Mouse (Mus musculus) hematopoietic stem cell, adult 5-6 weeks (primary cell): ENCODE results near the gene Eif2s3x. TPM values are rescaled to one million over a fixed set of nuclear protein-coding genes. Genes with fewer than 3 reads are reported as not detected.

Source experiments
- ATAC-seq, 2 experiments: fragments of 125-278 bp in 1 of 2; replicated peaks in 1 of 2; 2 replicates each; pipeline ENCODE4 v1.8.0; 2016 to 2017; ENCODE audit warnings: inconsistent platforms in 2 of 2, mild to moderate bottlenecking in 2 of 2, moderate number of reproducible peaks in 2 of 2, low read depth in 1 of 2, moderate TSS enrichment in 1 of 2; ENCODE audit not compliant: low FRiP score in 2 of 2, poor library complexity in 2 of 2, severe bottlenecking in 2 of 2, insufficient read depth in 1 of 2, low TSS enrichment in 1 of 2
- total RNA-seq: library from RNA; stranded (forward); fragments of 172-1452, 232-1000 nt; gene quantifications from 2 replicates; pipeline ENCODE4 v1.2.3, GENCODE M21; 2017

Gene Eif2s3x
- 161 and 240 TPM in 2 replicates for total RNA-seq

DNA sequence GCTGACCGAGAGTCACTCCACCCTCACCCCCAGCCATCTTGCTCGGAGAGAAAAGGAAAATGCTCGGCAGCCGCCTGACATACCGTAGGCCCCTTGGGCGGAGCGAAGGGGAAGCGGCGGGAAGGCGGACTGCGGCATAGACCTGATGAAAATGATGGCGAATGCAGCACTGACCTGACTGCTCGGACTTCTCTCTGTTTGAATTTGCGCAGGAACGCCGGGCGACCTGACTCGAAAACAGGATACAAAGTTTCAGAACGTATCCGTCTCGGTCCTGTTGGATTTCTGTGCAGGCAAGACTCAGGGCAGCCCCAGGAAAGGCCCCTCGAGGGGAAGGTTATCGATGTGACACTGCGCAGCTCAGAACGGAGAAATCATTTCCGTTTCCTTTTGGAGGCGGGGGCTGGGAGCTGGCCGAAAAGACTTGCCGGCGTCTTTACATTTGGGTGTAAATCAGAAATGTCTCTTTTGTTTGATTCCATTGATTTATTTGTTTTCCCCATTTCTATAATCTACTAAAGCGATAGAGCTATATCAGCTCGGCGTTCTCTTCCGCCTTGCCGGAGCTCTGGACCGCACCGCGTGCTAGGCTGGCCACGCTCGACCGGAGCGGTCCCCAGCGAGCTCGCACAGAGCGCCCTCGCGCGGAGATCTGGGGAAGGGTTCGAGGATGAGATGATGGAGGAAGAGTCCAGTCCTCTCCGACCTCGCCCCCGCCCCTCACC, at the start of gene Eif2s3x:
Eif2s3x (minus strand) TSS at position 266 of the 725 bp plus-strand sequence.
- ATAC-seq = peak; percentile 87 to 94

DNA sequence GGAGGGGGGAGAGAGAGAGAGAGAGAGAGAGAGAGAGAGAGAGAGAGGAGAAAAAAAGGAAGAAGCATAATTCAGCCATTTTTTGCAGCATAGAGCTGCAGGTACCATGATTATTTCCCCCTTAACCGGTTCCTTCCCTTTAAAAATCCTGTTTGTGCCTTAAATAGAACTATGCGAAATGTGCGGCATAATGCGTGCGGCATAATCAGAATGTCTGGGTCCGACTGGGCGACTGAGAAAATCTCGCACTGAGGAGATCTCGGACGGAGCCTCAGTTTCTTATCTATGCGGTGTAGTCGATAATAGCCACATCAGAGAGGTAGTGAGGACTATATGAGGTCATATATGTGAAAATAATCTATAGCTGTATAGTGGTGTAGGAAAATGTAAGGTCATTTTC, 22.9 kb upstream of the Eif2s3x start:
- ATAC-seq = no peak

DNA sequence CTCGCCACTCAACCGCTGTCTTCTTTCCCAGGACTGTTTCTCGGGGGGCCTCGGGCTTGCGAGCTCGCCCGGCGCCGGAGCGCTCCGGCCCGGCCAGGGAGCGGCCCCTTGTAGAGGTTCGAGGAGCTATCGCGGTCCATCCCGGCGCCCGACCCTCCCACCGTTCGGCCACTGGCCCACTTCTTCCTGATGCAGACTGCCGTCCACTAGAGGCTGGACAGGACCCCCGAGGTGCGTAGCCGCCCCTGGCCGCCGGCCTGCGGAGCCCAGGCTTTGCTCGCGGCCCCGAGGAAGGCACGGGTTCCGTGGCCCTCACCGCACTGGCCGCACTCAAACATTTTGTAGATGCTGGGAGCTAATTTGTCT, 22.5 kb upstream of the Eif2s3x start:
- 0 out of 4 replicates have a peak, but pooled peaks of 1 of the 2 experiments have one; percentile 12 for ATAC-seq

DNA sequence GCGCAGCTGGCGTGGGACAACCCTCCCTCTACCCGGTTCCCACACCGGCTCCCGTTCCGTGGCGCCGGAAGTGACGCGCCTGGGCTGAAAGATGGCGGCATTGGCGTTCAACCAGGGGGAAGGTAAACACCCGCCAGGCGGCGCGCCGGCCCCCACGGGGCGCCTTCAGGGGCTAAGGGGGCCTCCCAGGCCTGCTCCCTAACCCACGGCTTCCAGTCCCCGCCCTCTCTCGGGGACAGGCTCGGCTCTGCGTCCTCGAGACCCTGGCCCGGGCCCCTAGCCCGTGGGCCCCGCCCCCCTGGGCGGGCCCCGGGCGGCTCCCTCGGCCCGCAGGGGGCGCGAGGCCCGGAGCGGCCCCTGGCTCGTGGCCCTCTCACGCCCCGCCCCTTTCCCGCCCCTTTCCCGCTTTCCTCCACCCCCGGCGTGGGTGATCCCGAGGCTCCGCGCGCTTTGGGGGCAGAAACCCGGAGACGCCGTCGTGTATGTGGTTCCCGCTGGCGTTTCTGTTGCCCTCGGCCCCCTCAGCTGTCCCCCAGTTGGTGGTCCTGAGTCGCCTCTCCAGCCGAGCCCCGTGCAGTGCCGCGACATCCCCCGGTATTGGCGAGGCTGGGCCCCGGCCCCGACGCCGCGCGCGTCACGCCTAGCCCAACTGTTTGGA, 22.0 kb upstream of the Eif2s3x start, which contains the start of gene Klhl15:
Klhl15 (plus strand) TSS at position 68 of the 658 bp plus-strand sequence.
- peak; percentile 88 to 89 for ATAC-seq

DNA sequence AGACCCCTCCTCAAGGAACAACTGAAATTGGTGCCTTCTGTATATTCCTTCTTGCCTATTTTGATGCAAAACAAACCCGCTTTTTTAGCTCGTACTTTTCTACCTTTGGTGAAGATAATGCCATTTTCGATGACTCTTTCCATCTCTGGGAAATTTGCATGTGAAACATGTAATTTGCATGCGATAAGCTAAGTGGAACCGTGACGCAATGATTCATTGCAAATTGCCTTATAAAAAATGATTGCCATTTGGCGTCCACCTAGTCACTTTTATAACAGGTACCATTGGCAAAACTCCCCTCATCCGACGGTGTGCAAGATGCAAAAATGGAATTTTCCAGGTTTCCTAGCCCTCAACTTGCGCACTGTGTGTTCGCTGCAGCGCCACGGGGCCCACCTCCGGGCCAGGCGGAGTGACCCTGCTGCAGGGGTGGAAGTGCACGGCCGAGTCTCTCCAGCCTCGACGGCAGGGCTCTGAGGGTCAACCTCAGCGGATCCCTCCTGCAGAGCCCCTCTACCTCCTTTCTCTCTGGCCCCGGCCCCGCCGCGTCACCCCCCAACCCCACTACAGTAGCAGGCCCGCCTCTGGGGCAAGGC, 21.4 kb upstream of the Eif2s3x start:
- ATAC-seq = peak in 1 of 2 experiments; percentile 31; a peak in 1 of 4 replicates

DNA sequence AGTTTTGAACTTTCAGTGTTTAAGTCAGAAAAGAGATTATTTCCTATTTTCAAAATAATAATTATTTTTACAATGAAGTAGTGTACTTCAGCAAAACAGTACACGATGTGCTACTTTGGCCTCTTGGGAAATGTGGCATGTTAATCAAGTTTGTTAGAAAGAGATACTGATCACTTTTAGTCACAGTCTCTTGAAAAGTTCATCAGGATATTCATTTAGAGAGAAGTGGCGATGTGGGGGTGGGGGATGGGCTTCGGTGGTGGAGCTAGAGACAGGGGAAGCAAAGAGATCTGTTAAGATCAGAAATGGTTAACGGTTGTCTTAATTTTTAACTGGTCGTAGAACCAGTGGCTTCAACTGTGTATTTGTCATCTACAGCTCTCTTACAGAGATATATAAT, 20.8 kb upstream of the Eif2s3x start:
- no peak for ATAC-seq

DNA sequence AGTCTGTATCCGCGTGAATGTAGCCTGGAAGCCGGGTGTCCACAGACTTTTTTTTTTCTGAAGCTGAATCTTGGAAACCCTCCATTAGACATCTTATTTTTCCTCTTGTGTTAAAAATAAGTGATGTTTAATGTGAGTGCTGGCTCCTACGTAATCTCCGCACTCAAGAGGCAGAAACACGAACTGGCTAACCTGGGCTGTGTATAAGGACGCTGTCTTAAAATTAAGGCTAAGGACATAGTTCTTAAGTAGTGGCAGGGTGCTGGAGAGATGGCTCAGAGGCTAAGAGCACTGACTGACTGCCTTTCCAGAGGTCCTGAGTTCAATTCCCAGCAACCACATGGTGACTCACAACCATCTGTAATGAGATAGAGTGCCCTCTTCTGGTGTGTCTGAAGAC, 722 bp upstream of the Eif2s3x start:
- ATAC-seq = peak; percentile 2 to 39; a peak in 1 of 4 replicates

DNA sequence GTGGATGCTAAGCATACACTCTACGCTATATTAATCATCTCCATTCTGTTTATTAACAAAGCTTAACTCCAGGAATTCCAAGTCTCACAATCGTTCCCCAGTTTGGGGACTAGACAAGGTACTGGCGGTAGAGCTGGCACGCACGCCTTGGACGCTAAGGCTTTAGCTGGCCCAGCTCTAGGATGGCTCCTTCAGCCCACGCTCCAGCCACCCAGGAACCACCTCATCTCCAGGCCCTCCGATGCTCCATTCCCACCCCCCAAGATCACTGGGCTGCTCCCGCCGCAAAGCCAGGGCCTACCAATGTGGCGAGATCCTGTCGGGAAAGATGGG, 432 bp downstream of the Eif2s3x start:
- ATAC-seq = no peak

DNA sequence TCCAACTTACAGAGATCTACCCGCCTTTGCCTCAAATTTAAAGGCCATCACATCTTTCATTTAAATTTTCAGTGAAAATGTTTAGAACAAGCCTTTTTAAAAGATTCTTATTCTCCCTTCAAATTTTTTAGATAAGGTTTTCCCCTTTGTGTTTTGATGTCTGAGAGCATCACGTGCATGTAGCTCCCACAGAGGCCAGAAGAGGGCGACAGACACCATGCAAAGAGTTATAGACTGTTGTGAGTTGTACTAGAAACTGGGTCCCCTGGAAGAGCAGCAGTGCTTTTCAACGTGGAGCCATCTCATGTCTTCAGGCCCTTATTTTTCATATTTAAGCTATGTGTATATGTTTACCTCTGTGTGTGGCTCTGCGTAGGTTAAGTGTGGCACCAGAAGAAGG, 14.9 kb downstream of the Eif2s3x start:
- ATAC-seq = no peak

DNA sequence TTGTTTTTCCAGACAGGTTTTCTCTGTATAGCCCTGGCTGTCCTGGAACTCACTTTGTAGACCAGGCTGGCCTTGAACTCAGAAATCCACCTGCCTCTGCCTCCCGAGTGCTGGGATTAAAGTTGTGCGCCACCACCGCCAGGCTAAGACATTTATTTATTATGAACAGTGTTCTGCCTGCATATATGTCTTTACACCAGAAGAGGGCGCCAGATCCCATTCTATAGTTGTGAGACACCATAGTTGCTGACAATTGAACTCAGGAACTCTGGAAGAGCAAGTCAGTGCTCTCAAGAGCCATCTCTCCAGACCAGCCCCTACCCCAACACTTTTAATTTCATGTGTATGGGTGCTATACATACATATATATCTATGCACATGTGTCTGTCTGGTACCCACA, 18.8 kb downstream of the Eif2s3x start:
- peak in 1 of 2 experiments; percentile 56; a peak in 1 of 4 replicates for ATAC-seq

DNA sequence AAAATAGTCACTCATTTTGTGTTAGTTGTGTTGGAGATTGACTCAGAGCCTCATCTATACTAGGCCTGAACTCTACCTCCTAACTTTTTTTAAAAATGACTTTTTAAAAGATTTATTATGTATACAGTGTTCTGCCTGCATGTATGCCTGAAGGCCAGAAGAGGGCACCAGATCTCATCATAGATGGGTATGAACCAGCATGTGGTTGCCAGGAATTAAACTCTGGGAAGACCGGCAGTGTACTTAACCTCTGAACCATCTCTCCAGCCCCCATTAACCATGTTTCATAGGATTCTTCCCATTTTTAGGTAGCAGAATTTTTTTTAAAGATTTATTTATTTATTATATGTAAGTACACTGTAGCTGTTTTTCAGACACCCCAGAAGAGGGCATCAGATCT, 27.5 kb downstream of the Eif2s3x start:
- ATAC-seq = no peak

DNA sequence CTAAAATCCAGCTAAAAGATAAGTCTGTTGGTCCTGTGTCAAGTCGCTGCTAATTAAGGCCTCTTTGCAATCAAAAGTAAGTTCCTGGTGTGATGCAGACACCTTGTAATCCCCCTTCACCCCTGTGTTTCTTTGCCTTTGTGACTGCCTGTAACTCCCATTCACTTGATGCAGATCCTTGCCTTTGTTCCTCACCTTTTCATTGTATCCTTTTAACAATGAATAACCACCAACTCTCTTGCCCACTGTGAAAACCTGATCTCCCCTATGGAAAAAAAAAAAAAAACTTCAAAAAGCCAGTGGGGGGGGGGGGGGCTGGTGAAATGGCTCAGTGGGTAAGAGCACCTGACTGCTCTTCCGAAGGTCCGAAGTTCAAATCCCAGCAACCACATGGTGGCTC, 28.8 kb downstream of the Eif2s3x start:
- no peak for ATAC-seq

DNA sequence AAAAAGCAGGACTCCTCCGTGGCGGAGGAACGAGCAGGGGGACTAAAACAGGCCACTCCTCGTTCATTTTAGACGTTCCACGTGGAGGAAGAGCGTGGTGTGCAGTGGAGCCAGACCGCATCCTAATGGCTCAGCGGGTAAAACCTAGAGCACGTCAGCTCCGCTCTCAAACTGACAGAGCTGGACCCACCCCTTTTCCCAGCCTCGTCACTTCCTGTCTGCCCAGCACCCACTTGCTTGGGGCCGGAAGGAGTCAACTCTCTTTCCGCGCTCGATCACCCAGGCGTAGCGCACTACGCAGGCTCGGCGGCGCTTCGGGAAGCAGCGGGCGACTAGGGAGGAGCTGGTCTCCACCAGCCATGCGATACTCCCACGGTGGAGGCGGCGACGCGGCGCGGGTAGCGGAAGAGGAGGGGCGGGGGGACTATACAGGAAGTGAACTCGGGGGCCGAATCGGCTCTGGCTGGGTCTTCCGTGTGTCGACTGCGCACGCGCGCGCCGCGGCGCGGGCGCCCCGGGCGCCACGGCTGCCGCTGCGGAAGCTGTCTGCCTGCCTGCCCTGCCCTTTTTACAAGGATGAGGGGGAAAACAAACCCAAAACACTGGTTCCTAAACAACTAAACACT, 34.8 kb downstream of the Eif2s3x start:
- peak; percentile 99 to 100 for ATAC-seq

DNA sequence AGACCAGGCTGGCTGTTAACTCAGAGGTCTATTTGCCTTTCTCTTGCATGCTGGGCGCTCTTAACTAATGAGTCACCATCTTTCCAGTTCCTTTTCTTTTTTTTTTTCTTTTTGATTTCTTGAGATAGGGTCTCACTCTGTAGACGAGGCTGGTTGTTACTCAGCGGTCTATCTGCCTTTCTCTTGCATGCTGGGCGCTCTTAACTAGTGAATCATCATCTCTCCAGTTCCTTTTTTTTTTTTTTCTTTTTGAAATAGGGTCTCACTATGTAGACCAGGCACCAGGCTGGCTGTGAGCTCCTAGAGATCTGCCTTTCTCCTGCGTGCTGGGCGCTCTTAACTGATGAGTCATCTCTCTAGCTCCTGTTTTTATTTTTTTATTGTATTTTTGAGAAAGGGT, 43.3 kb downstream of the Eif2s3x start:
- no peak for ATAC-seq

DNA sequence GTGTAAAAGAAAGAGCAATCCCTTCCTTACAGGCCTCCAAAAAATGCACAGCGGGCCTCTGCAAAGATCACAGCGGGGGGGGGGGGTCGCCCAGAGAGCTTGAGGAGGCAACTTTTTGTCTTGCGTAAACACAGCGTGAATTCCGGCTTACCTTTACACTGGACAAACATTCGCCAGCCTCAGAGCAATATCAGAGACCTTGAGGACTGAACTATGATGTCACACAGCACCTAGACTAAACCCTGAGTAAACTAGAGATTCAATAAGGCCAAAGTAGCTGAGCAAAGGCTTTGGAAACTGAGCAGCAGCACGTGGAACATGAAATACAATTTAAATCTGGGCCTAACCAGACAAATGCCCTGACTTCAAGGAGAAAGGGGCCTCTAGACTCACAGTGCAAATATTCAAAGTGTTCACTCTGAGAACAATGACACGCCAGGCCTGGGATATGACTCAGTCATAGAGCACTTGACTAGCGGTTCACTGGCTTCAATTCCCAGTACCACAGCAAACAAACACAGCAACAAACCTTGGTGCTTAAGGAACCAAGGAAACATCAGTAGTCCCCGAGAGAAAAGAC, 60.3 kb downstream of the Eif2s3x start:
- ATAC-seq = no peak

DNA sequence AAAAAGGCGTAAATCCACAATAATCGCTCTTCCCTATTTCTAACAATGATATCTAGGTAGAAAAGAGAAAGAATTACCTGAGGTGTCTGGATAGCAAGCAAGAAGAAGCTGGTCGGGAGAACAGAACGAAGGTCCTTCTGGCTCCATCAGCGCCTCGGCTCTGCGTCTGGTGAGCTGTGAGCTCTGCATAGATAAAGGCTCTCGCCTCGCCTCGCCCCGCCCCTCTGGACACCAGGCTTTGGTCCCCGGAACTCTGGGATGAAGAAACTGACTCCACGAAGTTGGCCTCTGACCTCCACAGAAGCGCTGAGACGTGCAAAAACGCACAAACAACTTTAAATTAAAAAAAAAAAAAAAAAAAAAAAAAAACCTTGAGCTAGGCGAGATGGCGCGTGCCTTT, 62.2 kb downstream of the Eif2s3x start:
- ATAC-seq = no peak

DNA sequence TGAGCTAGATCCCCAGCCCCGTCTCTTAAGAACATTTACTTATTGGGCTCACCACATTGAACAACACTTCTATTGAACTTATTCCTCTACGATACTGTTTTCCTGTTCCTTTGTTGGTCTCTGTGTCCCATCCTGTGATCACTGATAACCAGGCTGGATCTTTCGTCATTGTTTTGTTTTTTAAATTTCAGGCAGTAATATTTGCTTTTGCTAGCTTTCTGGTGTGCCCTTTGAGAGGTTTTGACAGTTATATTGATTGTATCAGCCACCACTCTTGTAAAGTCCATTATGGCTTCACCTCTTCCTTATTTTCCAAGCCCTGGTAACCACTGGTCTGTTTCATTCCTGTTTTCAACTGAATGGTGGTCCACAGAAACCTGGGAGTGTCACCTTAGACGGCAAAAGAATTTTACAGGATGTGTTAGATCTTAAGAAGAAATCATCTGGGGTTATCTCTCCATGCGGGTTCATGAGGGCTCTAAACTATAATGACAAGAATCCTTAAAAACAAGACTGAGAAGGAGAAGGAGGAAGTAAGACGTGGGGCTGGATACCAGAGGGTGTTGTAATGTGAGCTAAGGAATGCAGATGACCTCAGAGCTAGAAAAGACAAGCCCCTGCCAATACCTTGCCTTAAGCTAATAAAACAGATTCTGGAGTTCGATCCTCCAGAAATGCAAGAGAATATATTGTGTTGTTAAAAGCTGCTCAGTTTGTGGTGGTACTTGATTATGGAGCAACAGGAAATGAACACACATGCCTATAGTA, 70.5 kb downstream of the Eif2s3x start:
- no peak for ATAC-seq
